Mouse (Mus musculus) liver, embryonic 12.5 days (tissue): ENCODE data around the gene Slc25a17. TPM values are rescaled to one million over a fixed set of nuclear protein-coding genes. Genes with fewer than 3 reads are reported as not detected.

Source experiments
- ATAC-seq: fragments of 200-750 bp; cut with Nextera tagmentation; 2 replicates; pipeline ENCODE4 v1.8.0; 2017; ENCODE audit warnings: moderate number of reproducible peaks, mild to moderate bottlenecking, moderate library complexity
- H3K27ac ChIP-seq: fragments of 300-500 bp; sonication (generic); 2 replicates; pipeline ENCODE4 v1.5.1; 2016; ENCODE audit warnings: mild to moderate bottlenecking
- H3K27me3 ChIP-seq: fragments of 300-500 bp; sonication (generic); replicated peaks from 2 replicates; pipeline ENCODE4 v1.6.1; 2016; ENCODE audit warnings: mild to moderate bottlenecking, moderate library complexity
- H3K36me3 ChIP-seq: fragments of 300-500 bp; sonication (generic); 2 replicates; pipeline ENCODE4 v1.6.1; 2016; ENCODE audit warnings: mild to moderate bottlenecking, moderate library complexity
- H3K4me1 ChIP-seq: fragments of 300-500 bp; sonication (generic); 2 replicates; pipeline ENCODE4 v1.6.1; 2016
- H3K4me2 ChIP-seq: fragments of 300-500 bp; sonication (generic); 2 replicates; pipeline ENCODE4 v1.6.1; 2016; ENCODE audit warnings: mild to moderate bottlenecking, moderate library complexity
- H3K4me3 ChIP-seq: fragments of 300-500 bp; sonication (generic); 2 replicates; pipeline ENCODE4 v1.5.1; 2016; ENCODE audit warnings: mild to moderate bottlenecking, moderate library complexity
- H3K9ac ChIP-seq: fragments of 300-500 bp; sonication (generic); 2 replicates; pipeline ENCODE4 v1.6.1; 2016; ENCODE audit warnings: mild to moderate bottlenecking, moderate library complexity
- H3K9me3 ChIP-seq: fragments of 300-500 bp; sonication (generic); replicated peaks from 2 replicates; pipeline ENCODE4 v1.6.1; 2016; ENCODE audit warnings: mild to moderate bottlenecking, moderate library complexity
- WGBS: fragments of 180-500 bp; shearing (Covaris S2); methylation state at CpG from one replicate; pipeline ENCODE4 v1.1.7; 2016; ENCODE audit not compliant: insufficient replicate concordance; 5-methylcytosine and 5-hydroxymethylcytosine counted together
- polyA plus RNA-seq: library from polyadenylated mRNA; unstranded; fragments of >200 nt; fragmentation: Nextera tagmentation; extraction: Ambion mirVana; gene quantifications from 2 replicates; pipeline ENCODE4 v1.2.1, GENCODE M21; 2016

Slc25a17 gene
- polyA plus RNA-seq, 1 experiment from 2014 or later, result 49.2 TPM

GRCm38 (mm10) chr15:81298213-81298612, 62.4 kb downstream of the Slc25a17 start:
- ATAC-seq, result no peak
- H3K4me1 ChIP-seq, result no peaks in the 10 kb centered on the region
- no peak overlapping the region for H3K4me3 ChIP-seq
- no peak overlapping the region for H3K4me2 ChIP-seq
- WGBS, result 44% methylated on average over 6 of the region's 6 CpGs
- no peak overlapping the region for H3K27ac ChIP-seq
- no peaks in the 10 kb centered on the region for H3K9me3 ChIP-seq
- no peaks in the 10 kb centered on the region for H3K36me3 ChIP-seq
- no peak overlapping the region for H3K9ac ChIP-seq
- H3K27me3 ChIP-seq, result no peaks in the 10 kb centered on the region

- Histone ChIP-seq H3K27me3 (no peaks in the 10 kb centered on the region), H3K27ac (no peak overlapping the region), H3K9me3 (no peaks in the 10 kb centered on the region), H3K36me3 (no peaks in the 10 kb centered on the region), H3K4me1 (no peaks in the 10 kb centered on the region), H3K9ac (no peak overlapping the region), H3K4me2 (no peak overlapping the region), H3K4me3 (no peak overlapping the region)
- WGBS, result 66% methylated on average over 3 of the region's 3 CpGs
- no peak for ATAC-seq
These were observed 63.1 kb downstream of the Slc25a17 start for GRCm38 (mm10) chr15:81297543-81297942.

GRCm38 (mm10) chr15:81294897-81295296, 65.7 kb downstream of the Slc25a17 start:
- Histone ChIP-seq H3K36me3 (no peaks in the 10 kb centered on the region), H3K9me3 (peaks cover 4% of the 10 kb centered on the region; the same call in 1 of the 2 replicates), H3K27ac (no peak overlapping the region), H3K4me1 (no peaks in the 10 kb centered on the region), H3K9ac (no peak overlapping the region), H3K4me3 (no peak overlapping the region), H3K27me3 (no peaks in the 10 kb centered on the region), H3K4me2 (no peak overlapping the region)
- ATAC-seq, result no peak
- WGBS, result 83% methylated on average over 10 of the region's 10 CpGs

- ATAC-seq, result no peak
- H3K27me3 ChIP-seq, result no peaks in the 10 kb centered on the region
- H3K36me3 ChIP-seq, result no peaks in the 10 kb centered on the region
- no peaks in the 10 kb centered on the region for H3K4me1 ChIP-seq
- no peak overlapping the region for H3K9ac ChIP-seq
- 70% methylated on average over 12 of the region's 12 CpGs for WGBS
- no peak overlapping the region for H3K27ac ChIP-seq
- H3K9me3 ChIP-seq, result peaks cover 4% of the 10 kb centered on the region; the same call in 1 of the 2 replicates
- no peak overlapping the region for H3K4me2 ChIP-seq
- no peak overlapping the region for H3K4me3 ChIP-seq
These were observed 66.2 kb downstream of the Slc25a17 start for GRCm38 (mm10) chr15:81294386-81294785.

GRCm38 (mm10) chr15:81290747-81291146, 69.9 kb downstream of the Slc25a17 start:
- no peaks in the 10 kb centered on the region for H3K4me1 ChIP-seq
- no peak overlapping the region for H3K4me2 ChIP-seq
- ATAC-seq, result no peak
- WGBS, result 81% methylated on average over 9 of the region's 9 CpGs
- H3K36me3 ChIP-seq, result no peaks in the 10 kb centered on the region
- no peak overlapping the region for H3K4me3 ChIP-seq
- H3K9me3 ChIP-seq, result peaks cover 4% of the 10 kb centered on the region; the same call in 1 of the 2 replicates
- no peak overlapping the region for H3K9ac ChIP-seq
- no peaks in the 10 kb centered on the region for H3K27me3 ChIP-seq
- no peak overlapping the region for H3K27ac ChIP-seq

GRCm38 (mm10) chr15:81290230-81290629, 70.4 kb downstream of the Slc25a17 start:
- H3K27me3 ChIP-seq, result no peaks in the 10 kb centered on the region
- no peaks in the 10 kb centered on the region for H3K36me3 ChIP-seq
- 74% methylated on average over 4 of the region's 4 CpGs for WGBS
- H3K4me2 ChIP-seq, result no peak overlapping the region
- H3K27ac ChIP-seq, result no peak overlapping the region
- H3K9me3 ChIP-seq, result peaks cover 4% of the 10 kb centered on the region; the same call in 1 of the 2 replicates
- H3K4me3 ChIP-seq, result no peak overlapping the region
- ATAC-seq, result no peak
- no peaks in the 10 kb centered on the region for H3K4me1 ChIP-seq
- H3K9ac ChIP-seq, result no peak overlapping the region

- ATAC-seq, result no peak
- H3K27ac ChIP-seq, result no peak overlapping the region
- WGBS, result 65% methylated on average over 9 of the region's 9 CpGs
- H3K9me3 ChIP-seq, result no peaks in the 10 kb centered on the region
- no peak overlapping the region for H3K9ac ChIP-seq
- no peaks in the 10 kb centered on the region for H3K36me3 ChIP-seq
- H3K4me2 ChIP-seq, result no peak overlapping the region
- H3K4me1 ChIP-seq, result no peaks in the 10 kb centered on the region
- no peaks in the 10 kb centered on the region for H3K27me3 ChIP-seq
- H3K4me3 ChIP-seq, result no peak overlapping the region
These were observed 76.4 kb downstream of the Slc25a17 start for GRCm38 (mm10) chr15:81284121-81284734.

GRCm38 (mm10) chr15:81278699-81279098, 81.9 kb downstream of the Slc25a17 start:
- Histone ChIP-seq H3K36me3 (no peaks in the 10 kb centered on the region), H3K4me3 (no peak overlapping the region), H3K27ac (no peak overlapping the region), H3K9me3 (no peaks in the 10 kb centered on the region), H3K9ac (no peak overlapping the region), H3K4me1 (peaks cover 3% of the 10 kb centered on the region), H3K4me2 (no peak overlapping the region), H3K27me3 (no peaks in the 10 kb centered on the region; the same call in 1 of the 2 replicates)
- ATAC-seq, result no peak
- 79% methylated on average over 6 of the region's 6 CpGs for WGBS

GRCm38 (mm10) chr15:81277928-81278327, 82.7 kb downstream of the Slc25a17 start:
- 45% methylated on average over 11 of the region's 11 CpGs for WGBS
- ATAC-seq, result no peak

GRCm38 (mm10) chr15:81273361-81273760, 87.3 kb downstream of the Slc25a17 start:
- H3K27me3 ChIP-seq, result peaks cover 7% of the 10 kb centered on the region; the same call in 1 of the 2 replicates
- H3K9me3 ChIP-seq, result no peaks in the 10 kb centered on the region
- ATAC-seq, result no peak
- H3K4me3 ChIP-seq, result no peak overlapping the region
- H3K9ac ChIP-seq, result no peak overlapping the region
- peaks cover 3% of the 10 kb centered on the region for H3K4me1 ChIP-seq
- no peak overlapping the region for H3K27ac ChIP-seq
- 42% methylated on average over 2 of the region's 2 CpGs for WGBS
- H3K36me3 ChIP-seq, result no peaks in the 10 kb centered on the region
- H3K4me2 ChIP-seq, result no peak overlapping the region

More at GRCm38 (mm10) chr15:81277928-81278327, 82.7 kb downstream of the Slc25a17 start:
- Histone ChIP-seq H3K9me3 (no peaks in the 10 kb centered on the region), H3K36me3 (no peaks in the 10 kb centered on the region), H3K4me3 (no peak overlapping the region), H3K4me2 (no peak overlapping the region), H3K27me3 (no peaks in the 10 kb centered on the region; the same call in 1 of the 2 replicates), H3K27ac (no peak overlapping the region), H3K4me1 (peaks cover 3% of the 10 kb centered on the region), H3K9ac (no peak overlapping the region)

- Histone ChIP-seq H3K4me2 (no peak overlapping the region), H3K9me3 (no peaks in the 10 kb centered on the region), H3K36me3 (no peaks in the 10 kb centered on the region), H3K27me3 (peaks cover 7% of the 10 kb centered on the region; the same call in 1 of the 2 replicates), H3K27ac (no peak overlapping the region), H3K4me1 (peaks cover 3% of the 10 kb centered on the region), H3K4me3 (no peak overlapping the region), H3K9ac (no peak overlapping the region)
- ATAC-seq, result no peak
- 25% methylated on average over 13 of the region's 13 CpGs for WGBS
These were observed 88.1 kb downstream of the Slc25a17 start for GRCm38 (mm10) chr15:81272305-81273053.
